Mouse (Mus musculus) telencephalon, adult 2 months (tissue): ENCODE data around the gene Olfr1295.

Experiments used
- DNase-seq: peaks from one replicate; pipeline ENCODE4 v3.0.0-alpha.2; 2011; ENCODE audit warnings: low read depth, low spot score

Gene Olfr1295

DNA sequence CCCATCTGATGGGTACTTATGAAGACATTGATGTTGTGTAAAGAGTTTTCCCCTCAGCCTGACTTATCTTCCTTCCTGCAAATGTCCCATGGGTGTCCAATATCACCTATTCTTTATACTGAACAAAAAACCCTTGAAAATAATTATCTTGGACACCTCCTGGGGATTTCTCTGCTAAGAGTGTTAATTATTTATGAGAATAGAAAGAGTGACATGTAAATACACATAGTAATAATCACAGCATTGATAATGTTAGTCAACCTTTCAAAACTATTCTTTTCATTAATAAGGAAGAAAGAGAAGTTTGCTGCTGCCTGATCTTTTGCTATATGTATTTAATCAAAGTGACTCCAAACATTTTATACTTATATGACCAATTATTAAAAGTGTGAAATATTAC is at the start of gene Olfr1295:
TSS of gene Olfr1295 (minus strand) at position 101 of the 400 bp plus-strand sequence.
- no peak for DNase-seq

DNA sequence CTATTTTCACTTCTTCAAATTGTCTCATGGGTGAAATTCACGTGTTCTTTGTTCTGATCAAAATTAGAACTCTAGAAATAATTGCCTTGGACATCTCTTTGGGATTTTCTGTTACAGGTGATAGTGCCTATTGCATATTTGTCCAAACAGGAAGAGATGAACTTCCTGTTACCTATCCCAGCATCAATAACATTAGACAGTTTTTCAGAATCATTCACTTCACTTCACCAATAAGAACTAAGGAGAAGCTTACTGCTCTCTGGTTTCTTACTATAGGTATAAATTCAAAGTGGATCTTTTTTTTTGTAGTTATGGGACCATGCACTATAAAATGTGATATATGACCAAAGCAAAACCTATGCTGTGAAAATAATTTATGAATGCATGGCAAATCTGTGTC is 29.3 kb downstream of the Olfr1295 start, which contains the start of gene Olfr1294:
TSS of gene Olfr1294 (minus strand) at position 101 of the 400 bp plus-strand sequence.
- DNase-seq, result no peak

DNA sequence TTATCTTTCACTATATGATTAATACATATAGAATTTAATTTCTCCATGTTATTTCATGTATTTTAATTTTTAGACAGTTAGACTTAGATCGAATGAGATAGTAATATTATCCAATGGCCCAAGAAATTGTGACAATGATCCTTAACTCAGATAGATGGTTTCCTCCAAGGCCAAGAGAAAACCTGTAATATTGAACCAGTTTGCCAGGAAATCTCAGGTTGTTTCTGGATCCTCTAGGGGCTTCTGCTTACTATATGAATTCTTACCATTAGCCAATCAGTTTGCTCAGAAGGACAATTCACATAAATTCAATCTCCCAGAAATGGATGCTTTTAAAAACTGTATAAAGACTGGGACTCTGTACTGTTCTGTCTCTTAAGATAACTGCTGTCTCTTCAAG is 44.6 kb downstream of the Olfr1295 start, which contains the start of gene Olfr1293-ps:
TSS of gene Olfr1293-ps (plus strand) at position 301 of the 400 bp plus-strand sequence.
- DNase-seq, result no peak

DNA sequence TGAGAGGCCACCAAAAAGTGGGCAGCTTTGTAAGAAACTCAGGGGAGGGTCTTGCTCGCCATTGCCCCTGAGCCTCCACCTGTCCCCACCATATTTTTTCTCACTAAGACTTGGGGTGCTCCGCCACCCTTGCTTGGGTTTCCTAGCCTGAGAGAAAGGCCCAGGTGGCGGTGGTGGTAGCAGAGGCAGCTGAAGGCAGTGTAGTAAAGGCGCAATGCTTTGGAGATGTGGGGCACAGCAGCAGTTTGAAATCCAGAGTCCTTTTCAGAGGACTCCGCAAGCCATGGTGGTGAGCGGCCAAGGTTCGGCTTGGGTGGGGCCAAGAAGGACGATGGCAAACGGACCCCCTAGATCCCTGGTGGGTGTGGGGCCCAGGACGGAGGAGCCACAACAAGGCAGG is 52.0 kb downstream of the Olfr1295 start:
- DNase-seq, result no peak
